Mouse (Mus musculus): ENCODE results near the gene Atp6v0a1. TPM values are rescaled to one million over a fixed set of nuclear protein-coding genes. Genes with fewer than 3 reads are reported as not detected.

The Atp6v0a1 gene
- polyA plus RNA-seq, 1 experiment from 2014 or later: 172 TPM

GRCm38 (mm10) chr11:101064462-101064861 is 55.2 kb downstream of the Atp6v0a1 start:
- 88% methylated on average over 4 of the region's 4 CpGs for WGBS
- peak overlapping the region; percentile 70; the same call in 1 of the 2 replicates for H3K27ac ChIP-seq (ENCODE audit: low read length)

GRCm38 (mm10) chr11:101065002-101065401 is 55.8 kb downstream of the Atp6v0a1 start:
- WGBS: 92% methylated on average over 9 of the region's 9 CpGs
- no peak overlapping the region for H3K4me2 ChIP-seq (ENCODE audit: low read length)
- peaks cover 21% of the 10 kb centered on the region for H3K36me3 ChIP-seq (ENCODE audit: control insufficient read depth, insufficient read depth, low read length)

More at GRCm38 (mm10) chr11:101064462-101064861, 55.2 kb downstream of the Atp6v0a1 start:
- no peak overlapping the region for H3K4me3 ChIP-seq (ENCODE audit: low read depth, low read length)
- H3K9ac ChIP-seq (ENCODE audit: low read depth, low read length): no peak overlapping the region
- peaks cover 5% of the 10 kb centered on the region; the same call in 1 of the 2 replicates for H3K4me1 ChIP-seq (ENCODE audit: control insufficient read depth, insufficient read depth, low read length)
- peaks cover 24% of the 10 kb centered on the region for H3K36me3 ChIP-seq (ENCODE audit: control insufficient read depth, insufficient read depth, low read length)
- no peaks in the 10 kb centered on the region for H3K27me3 ChIP-seq (ENCODE audit: control insufficient read depth, insufficient read depth, low read depth, low read length)
- no peak overlapping the region for H3K4me2 ChIP-seq (ENCODE audit: low read length)
- no peak for ATAC-seq
- H3K9me3 ChIP-seq (replicated peaks; ENCODE audit: control insufficient read depth, low read length, poor library complexity, severe bottlenecking): no peaks in the 10 kb centered on the region

GRCm38 (mm10) chr11:101066549-101067412 is 57.5 kb downstream of the Atp6v0a1 start:
- ATAC-seq: no peak
- H3K4me1 ChIP-seq (ENCODE audit: control insufficient read depth, insufficient read depth, low read length): peaks cover 13% of the 10 kb centered on the region
- no peaks in the 10 kb centered on the region for H3K9me3 ChIP-seq (replicated peaks; ENCODE audit: control insufficient read depth, low read length, poor library complexity, severe bottlenecking)
- H3K4me2 ChIP-seq (ENCODE audit: low read length): peak overlapping the region; percentile 56
- H3K9ac ChIP-seq (ENCODE audit: low read depth, low read length): peak overlapping the region; percentile 27; the same call in 1 of the 2 replicates
- H3K27ac ChIP-seq (ENCODE audit: low read length): peak overlapping the region; percentile 35; the same call in 1 of the 2 replicates
- no peaks in the 10 kb centered on the region for H3K27me3 ChIP-seq (ENCODE audit: control insufficient read depth, insufficient read depth, low read depth, low read length)
- WGBS: 21% methylated on average over 18 of the region's 18 CpGs
- peaks cover 11% of the 10 kb centered on the region for H3K36me3 ChIP-seq (ENCODE audit: control insufficient read depth, insufficient read depth, low read length)
- peak overlapping the region; percentile 27 for H3K4me3 ChIP-seq (ENCODE audit: low read depth, low read length)

More at GRCm38 (mm10) chr11:101065002-101065401, 55.8 kb downstream of the Atp6v0a1 start:
- Histone ChIP-seq H3K9ac (ENCODE audit: low read depth, low read length) (no peak overlapping the region), H3K4me1 (ENCODE audit: control insufficient read depth, insufficient read depth, low read length) (peaks cover 5% of the 10 kb centered on the region; the same call in 1 of the 2 replicates), H3K27ac (ENCODE audit: low read length) (no peak overlapping the region), H3K4me3 (ENCODE audit: low read depth, low read length) (no peak overlapping the region), H3K27me3 (ENCODE audit: control insufficient read depth, insufficient read depth, low read depth, low read length) (no peaks in the 10 kb centered on the region), H3K9me3 (replicated peaks; ENCODE audit: control insufficient read depth, low read length, poor library complexity, severe bottlenecking) (no peaks in the 10 kb centered on the region)
- ATAC-seq: no peak

GRCm38 (mm10) chr11:101069391-101070188 is 60.3 kb downstream of the Atp6v0a1 start, which contains the start of gene Naglu:
Gene Naglu (plus strand): TSS chr11:101070012.
- peak within 1 kb of the TSS; percentile 78 for H3K4me3 ChIP-seq (ENCODE audit: low read depth, low read length)
- H3K27ac ChIP-seq (ENCODE audit: low read length): peak within 1 kb of the TSS; percentile 82
- H3K9me3 ChIP-seq (replicated peaks; ENCODE audit: control insufficient read depth, low read length, poor library complexity, severe bottlenecking): no peaks in the 10 kb centered on the region
- no peaks in the 10 kb centered on the region for H3K27me3 ChIP-seq (ENCODE audit: control insufficient read depth, insufficient read depth, low read depth, low read length)
- WGBS: 3% methylated on average over 35 of the region's 35 CpGs
- peak; percentile 88 for ATAC-seq
- H3K4me2 ChIP-seq (ENCODE audit: low read length): peak within 1 kb of the TSS; percentile 94
- peak within 1 kb of the TSS; percentile 92 for H3K9ac ChIP-seq (ENCODE audit: low read depth, low read length)
- no peaks in the 10 kb centered on the region for H3K36me3 ChIP-seq (ENCODE audit: control insufficient read depth, insufficient read depth, low read length)
- peaks cover 13% of the 10 kb centered on the region for H3K4me1 ChIP-seq (ENCODE audit: control insufficient read depth, insufficient read depth, low read length)

- Histone ChIP-seq H3K9ac (ENCODE audit: low read depth, low read length) (peak overlapping the region; percentile 92), H3K36me3 (ENCODE audit: control insufficient read depth, insufficient read depth, low read length) (no peaks in the 10 kb centered on the region), H3K27me3 (ENCODE audit: control insufficient read depth, insufficient read depth, low read depth, low read length) (no peaks in the 10 kb centered on the region), H3K4me3 (ENCODE audit: low read depth, low read length) (peak overlapping the region; percentile 78), H3K4me1 (ENCODE audit: control insufficient read depth, insufficient read depth, low read length) (peaks cover 13% of the 10 kb centered on the region), H3K9me3 (replicated peaks; ENCODE audit: control insufficient read depth, low read length, poor library complexity, severe bottlenecking) (no peaks in the 10 kb centered on the region), H3K4me2 (ENCODE audit: low read length) (peak overlapping the region; percentile 94), H3K27ac (ENCODE audit: low read length) (peak overlapping the region; percentile 82)
- under 1% methylated on average over 36 of the region's 36 CpGs for WGBS
- ATAC-seq: peak; percentile 65
Measured at GRCm38 (mm10) chr11:101070189-101070527, 60.9 kb downstream of the Atp6v0a1 start.

GRCm38 (mm10) chr11:101070987-101071386 is 61.7 kb downstream of the Atp6v0a1 start:
- Histone ChIP-seq H3K4me2 (ENCODE audit: low read length) (peak overlapping the region; percentile 94), H3K9ac (ENCODE audit: low read depth, low read length) (peak overlapping the region; percentile 92; the same call in 1 of the 2 replicates), H3K9me3 (replicated peaks; ENCODE audit: control insufficient read depth, low read length, poor library complexity, severe bottlenecking) (no peaks in the 10 kb centered on the region), H3K36me3 (ENCODE audit: control insufficient read depth, insufficient read depth, low read length) (no peaks in the 10 kb centered on the region), H3K4me3 (ENCODE audit: low read depth, low read length) (peak overlapping the region; percentile 78; the same call in 1 of the 2 replicates), H3K4me1 (ENCODE audit: control insufficient read depth, insufficient read depth, low read length) (peaks cover 13% of the 10 kb centered on the region), H3K27me3 (ENCODE audit: control insufficient read depth, insufficient read depth, low read depth, low read length) (no peaks in the 10 kb centered on the region), H3K27ac (ENCODE audit: low read length) (no peak overlapping the region)
- no peak; the same call in 1 of the 2 replicates for ATAC-seq
- 76% methylated on average over 6 of the region's 6 CpGs for WGBS

GRCm38 (mm10) chr11:101071810-101072428 is 62.7 kb downstream of the Atp6v0a1 start:
- Histone ChIP-seq H3K4me1 (ENCODE audit: control insufficient read depth, insufficient read depth, low read length) (peaks cover 11% of the 10 kb centered on the region), H3K9ac (ENCODE audit: low read depth, low read length) (no peak overlapping the region), H3K4me2 (ENCODE audit: low read length) (no peak overlapping the region), H3K9me3 (replicated peaks; ENCODE audit: control insufficient read depth, low read length, poor library complexity, severe bottlenecking) (no peaks in the 10 kb centered on the region), H3K4me3 (ENCODE audit: low read depth, low read length) (no peak overlapping the region), H3K27ac (ENCODE audit: low read length) (no peak overlapping the region), H3K36me3 (ENCODE audit: control insufficient read depth, insufficient read depth, low read length) (no peaks in the 10 kb centered on the region; the same call in 1 of the 2 replicates), H3K27me3 (ENCODE audit: control insufficient read depth, insufficient read depth, low read depth, low read length) (no peaks in the 10 kb centered on the region)
- WGBS: 74% methylated on average over 14 of the region's 14 CpGs
- no peak for ATAC-seq

- Histone ChIP-seq H3K4me3 (ENCODE audit: low read depth, low read length) (no peak within 1 kb of the TSS), H3K9me3 (replicated peaks; ENCODE audit: control insufficient read depth, low read length, poor library complexity, severe bottlenecking) (no peaks in the 10 kb centered on the region), H3K4me2 (ENCODE audit: low read length) (no peak within 1 kb of the TSS), H3K36me3 (ENCODE audit: control insufficient read depth, insufficient read depth, low read length) (no peaks in the 10 kb centered on the region; the same call in 1 of the 2 replicates), H3K4me1 (ENCODE audit: control insufficient read depth, insufficient read depth, low read length) (peaks cover 2% of the 10 kb centered on the region), H3K9ac (ENCODE audit: low read depth, low read length) (no peak within 1 kb of the TSS), H3K27ac (ENCODE audit: low read length) (no peak within 1 kb of the TSS), H3K27me3 (ENCODE audit: control insufficient read depth, insufficient read depth, low read depth, low read length) (peaks cover 39% of the 10 kb centered on the region)
- ATAC-seq: no peak
- 72% methylated on average over 9 of the region's 9 CpGs for WGBS
Measured at GRCm38 (mm10) chr11:101078121-101078520, 68.9 kb downstream of the Atp6v0a1 start, which contains the start of gene Hsd17b1. Gene Hsd17b1 (plus strand): TSS chr11:101078411.

Data from midbrain, embryonic 16.5 days (tissue).